Mouse (Mus musculus): ENCODE data around the gene Ptgis. TPM values are rescaled to one million over a fixed set of nuclear protein-coding genes. Genes with fewer than 3 reads are reported as not detected.

Gene Ptgis
- polyA plus RNA-seq, 1 experiment from 2014 or later = 18.0 TPM

- Histone ChIP-seq H3K4me3 (ENCODE audit: low read length) (no peak overlapping the region), H3K27ac (ENCODE audit: low read depth, low read length) (no peak overlapping the region), H3K27me3 (ENCODE audit: control insufficient read depth, insufficient read depth, low read length) (no peaks in the 10 kb centered on the region), H3K9me3 (ENCODE audit: control insufficient read depth, low read length) (0 out of 2 replicates have a peak, but pooled peaks cover 5% of the 10 kb centered on the region), H3K4me2 (replicated peaks; ENCODE audit: low read depth, low read length) (no peak overlapping the region), H3K4me1 (ENCODE audit: control insufficient read depth, insufficient read depth, low read length) (peaks cover 7% of the 10 kb centered on the region; the same call in 1 of the 2 replicates), H3K36me3 (ENCODE audit: control insufficient read depth, insufficient read depth, low read length) (no peaks in the 10 kb centered on the region), H3K9ac (ENCODE audit: low read depth, low read length) (no peak overlapping the region)
- WGBS = 87% methylated on average over 6 of the region's 6 CpGs
- no peak for ATAC-seq (ENCODE audit: low FRiP score, low TSS enrichment)
Observed at GRCm38 (mm10) chr2:167149035-167149434, 91.4 kb downstream of the Ptgis start.

- no peak for ATAC-seq (ENCODE audit: low FRiP score, low TSS enrichment)
- Histone ChIP-seq H3K4me2 (replicated peaks; ENCODE audit: low read depth, low read length) (no peak overlapping the region), H3K27ac (ENCODE audit: low read depth, low read length) (no peak overlapping the region), H3K9ac (ENCODE audit: low read depth, low read length) (no peak overlapping the region), H3K36me3 (ENCODE audit: control insufficient read depth, insufficient read depth, low read length) (no peaks in the 10 kb centered on the region), H3K4me3 (ENCODE audit: low read length) (no peak overlapping the region), H3K4me1 (ENCODE audit: control insufficient read depth, insufficient read depth, low read length) (peaks cover 7% of the 10 kb centered on the region; the same call in 1 of the 2 replicates), H3K9me3 (ENCODE audit: control insufficient read depth, low read length) (0 out of 2 replicates have a peak, but pooled peaks cover 5% of the 10 kb centered on the region), H3K27me3 (ENCODE audit: control insufficient read depth, insufficient read depth, low read length) (no peaks in the 10 kb centered on the region)
- 61% methylated on average over 8 of the region's 8 CpGs for WGBS
Observed at GRCm38 (mm10) chr2:167147708-167148107, 92.7 kb downstream of the Ptgis start.

DNA sequence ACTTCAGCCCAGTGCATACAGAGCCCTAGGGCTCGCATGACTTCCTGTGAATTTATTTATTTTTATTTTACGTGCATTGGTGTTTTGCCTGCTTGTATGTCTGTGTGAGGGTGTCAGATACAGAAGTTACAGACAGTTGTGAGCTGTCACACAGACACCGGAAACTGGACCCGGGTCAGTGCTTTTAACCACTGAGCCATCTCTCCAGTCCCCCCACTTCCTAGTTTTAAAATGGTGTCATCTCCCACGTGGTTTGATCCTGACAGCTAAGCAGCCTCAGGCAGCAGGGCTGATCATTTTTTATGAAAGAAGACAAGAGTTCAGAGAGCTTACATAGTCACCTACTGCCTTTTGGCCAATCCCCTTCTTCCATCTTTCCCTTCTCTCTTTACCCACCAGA is 94.5 kb downstream of the Ptgis start:
- H3K9ac ChIP-seq (ENCODE audit: low read depth, low read length) = no peak overlapping the region
- no peak for ATAC-seq (ENCODE audit: low FRiP score, low TSS enrichment)
- 33% methylated on average over 5 of the region's 5 CpGs for WGBS
- H3K4me1 ChIP-seq (ENCODE audit: control insufficient read depth, insufficient read depth, low read length) = peaks cover 7% of the 10 kb centered on the region; the same call in 1 of the 2 replicates
- H3K4me2 ChIP-seq (replicated peaks; ENCODE audit: low read depth, low read length) = no peak overlapping the region
- H3K27ac ChIP-seq (ENCODE audit: low read depth, low read length) = no peak overlapping the region
- no peaks in the 10 kb centered on the region for H3K36me3 ChIP-seq (ENCODE audit: control insufficient read depth, insufficient read depth, low read length)
- no peaks in the 10 kb centered on the region for H3K27me3 ChIP-seq (ENCODE audit: control insufficient read depth, insufficient read depth, low read length)
- H3K4me3 ChIP-seq (ENCODE audit: low read length) = no peak overlapping the region
- H3K9me3 ChIP-seq (ENCODE audit: control insufficient read depth, low read length) = no peaks in the 10 kb centered on the region

DNA sequence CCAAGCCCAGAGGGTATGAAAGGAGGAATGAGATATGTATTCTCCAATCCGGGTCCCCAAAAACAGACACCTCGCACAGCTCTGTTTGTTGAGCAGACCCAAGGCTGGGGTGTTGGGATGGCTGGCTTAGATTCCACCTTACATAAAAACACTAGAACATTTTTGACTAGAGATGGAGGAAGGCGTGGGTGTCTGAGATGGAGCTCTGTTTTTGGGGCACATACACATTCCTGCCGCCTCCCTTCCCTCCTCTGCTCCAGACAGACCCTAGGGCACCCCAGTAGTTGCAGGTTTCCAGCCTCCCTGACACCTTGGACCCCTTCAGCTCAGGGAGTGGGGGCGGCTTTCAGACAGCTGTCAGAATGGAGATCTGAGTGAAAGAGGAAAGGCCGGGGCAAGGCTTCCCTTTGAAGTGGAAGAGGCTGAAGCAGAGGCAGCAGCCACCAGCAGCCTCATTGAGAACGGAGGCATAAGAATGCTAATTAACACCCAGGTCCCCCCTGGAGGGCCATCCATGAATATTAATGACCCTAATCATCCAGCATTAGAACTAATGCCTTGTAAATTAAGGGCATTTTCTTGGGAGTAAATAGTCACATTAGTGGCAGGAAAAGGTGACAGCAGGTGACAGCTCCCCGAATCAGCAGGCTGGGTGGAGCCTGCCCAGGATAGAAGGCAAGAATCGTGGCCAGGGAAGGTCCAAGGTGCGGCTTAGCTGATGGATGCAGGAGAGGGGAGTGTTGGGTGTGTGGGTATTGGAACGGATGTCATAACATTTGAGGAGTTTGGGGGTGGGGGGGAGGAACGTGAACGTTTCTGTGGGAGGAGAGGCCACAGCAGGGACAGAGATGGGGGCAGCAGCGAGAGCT is 95.7 kb downstream of the Ptgis start:
- WGBS = 9% methylated on average over 14 of the region's 14 CpGs
- H3K27ac ChIP-seq (ENCODE audit: low read depth, low read length) = no peak overlapping the region
- no peak overlapping the region for H3K4me2 ChIP-seq (replicated peaks; ENCODE audit: low read depth, low read length)
- H3K27me3 ChIP-seq (ENCODE audit: control insufficient read depth, insufficient read depth, low read length) = no peaks in the 10 kb centered on the region
- H3K36me3 ChIP-seq (ENCODE audit: control insufficient read depth, insufficient read depth, low read length) = no peaks in the 10 kb centered on the region
- no peaks in the 10 kb centered on the region for H3K9me3 ChIP-seq (ENCODE audit: control insufficient read depth, low read length)
- no peak overlapping the region for H3K4me3 ChIP-seq (ENCODE audit: low read length)
- no peak overlapping the region for H3K9ac ChIP-seq (ENCODE audit: low read depth, low read length)
- peaks cover 7% of the 10 kb centered on the region; the same call in 1 of the 2 replicates for H3K4me1 ChIP-seq (ENCODE audit: control insufficient read depth, insufficient read depth, low read length)
- no peak; the same call in 1 of the 2 replicates for ATAC-seq (ENCODE audit: low FRiP score, low TSS enrichment)

DNA sequence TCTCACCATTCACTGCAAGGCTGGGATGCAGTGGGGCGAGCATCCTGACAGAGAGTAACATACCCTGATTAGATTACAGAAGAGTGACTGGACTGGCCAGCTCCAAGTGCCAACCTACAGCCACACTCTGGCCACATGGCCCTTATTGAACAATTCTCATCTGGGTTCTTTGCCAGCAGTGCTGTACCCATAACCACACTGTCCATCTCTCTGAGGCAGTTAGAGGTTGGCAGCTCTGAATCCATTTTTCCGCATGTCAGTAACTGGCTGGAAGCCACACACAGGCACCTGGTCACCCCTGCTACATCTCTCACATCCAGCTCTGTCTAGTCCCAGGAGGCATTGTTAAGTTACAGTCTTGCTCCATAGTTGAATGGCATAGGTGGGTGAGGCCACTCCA is 96.5 kb downstream of the Ptgis start:
- no peak overlapping the region for H3K4me2 ChIP-seq (replicated peaks; ENCODE audit: low read depth, low read length)
- H3K27me3 ChIP-seq (ENCODE audit: control insufficient read depth, insufficient read depth, low read length) = no peaks in the 10 kb centered on the region
- no peak overlapping the region for H3K27ac ChIP-seq (ENCODE audit: low read depth, low read length)
- no peak overlapping the region for H3K4me3 ChIP-seq (ENCODE audit: low read length)
- WGBS = 71% methylated on average over 2 of the region's 2 CpGs
- no peaks in the 10 kb centered on the region for H3K9me3 ChIP-seq (ENCODE audit: control insufficient read depth, low read length)
- no peaks in the 10 kb centered on the region for H3K36me3 ChIP-seq (ENCODE audit: control insufficient read depth, insufficient read depth, low read length)
- H3K9ac ChIP-seq (ENCODE audit: low read depth, low read length) = no peak overlapping the region
- peaks cover 7% of the 10 kb centered on the region; the same call in 1 of the 2 replicates for H3K4me1 ChIP-seq (ENCODE audit: control insufficient read depth, insufficient read depth, low read length)
- no peak for ATAC-seq (ENCODE audit: low FRiP score, low TSS enrichment)

GRCm38 (mm10) chr2:167142282-167142681 is 98.1 kb downstream of the Ptgis start:
- WGBS = 98% methylated on average over 3 of the region's 3 CpGs
- peaks cover 7% of the 10 kb centered on the region; the same call in 1 of the 2 replicates for H3K4me1 ChIP-seq (ENCODE audit: control insufficient read depth, insufficient read depth, low read length)
- no peak for ATAC-seq (ENCODE audit: low FRiP score, low TSS enrichment)
- H3K4me2 ChIP-seq (replicated peaks; ENCODE audit: low read depth, low read length) = no peak overlapping the region
- no peak overlapping the region for H3K4me3 ChIP-seq (ENCODE audit: low read length)
- H3K9me3 ChIP-seq (ENCODE audit: control insufficient read depth, low read length) = no peaks in the 10 kb centered on the region
- H3K27me3 ChIP-seq (ENCODE audit: control insufficient read depth, insufficient read depth, low read length) = no peaks in the 10 kb centered on the region
- H3K27ac ChIP-seq (ENCODE audit: low read depth, low read length) = no peak overlapping the region
- H3K9ac ChIP-seq (ENCODE audit: low read depth, low read length) = no peak overlapping the region
- no peaks in the 10 kb centered on the region for H3K36me3 ChIP-seq (ENCODE audit: control insufficient read depth, insufficient read depth, low read length)

DNA sequence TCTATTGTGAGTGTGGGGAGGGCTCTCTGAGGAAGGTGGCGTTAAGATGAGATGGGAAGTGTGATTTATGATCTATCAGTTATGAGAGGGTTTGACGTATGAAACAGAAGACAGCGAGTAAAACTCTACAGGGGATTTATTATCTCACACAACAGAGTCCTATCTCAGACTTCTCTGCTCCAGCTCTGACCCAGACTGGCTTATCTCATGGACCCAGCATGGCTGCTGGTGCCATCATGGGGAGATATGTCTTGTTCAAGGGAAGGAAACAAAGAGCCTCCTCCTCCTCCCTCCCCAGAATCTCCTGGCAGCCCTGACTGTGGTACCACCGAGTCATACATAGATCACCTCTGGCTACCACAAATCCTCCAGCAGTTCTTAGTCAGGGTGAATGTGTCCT is 98.6 kb downstream of the Ptgis start:
- H3K27me3 ChIP-seq (ENCODE audit: control insufficient read depth, insufficient read depth, low read length) = no peaks in the 10 kb centered on the region
- 75% methylated on average over 4 of the region's 4 CpGs for WGBS
- H3K9me3 ChIP-seq (ENCODE audit: control insufficient read depth, low read length) = no peaks in the 10 kb centered on the region
- no peak for ATAC-seq (ENCODE audit: low FRiP score, low TSS enrichment)
- peaks cover 7% of the 10 kb centered on the region; the same call in 1 of the 2 replicates for H3K4me1 ChIP-seq (ENCODE audit: control insufficient read depth, insufficient read depth, low read length)
- H3K9ac ChIP-seq (ENCODE audit: low read depth, low read length) = no peak overlapping the region
- no peaks in the 10 kb centered on the region for H3K36me3 ChIP-seq (ENCODE audit: control insufficient read depth, insufficient read depth, low read length)
- H3K4me3 ChIP-seq (ENCODE audit: low read length) = no peak overlapping the region
- H3K27ac ChIP-seq (ENCODE audit: low read depth, low read length) = no peak overlapping the region
- no peak overlapping the region for H3K4me2 ChIP-seq (replicated peaks; ENCODE audit: low read depth, low read length)

Other genes with a start within 250 kb of the Ptgis start
- 43.2 and 81.7 TPM in 2 replicates for gene Stau1, start 244.3 kb downstream of the Ptgis start, polyA plus RNA-seq (2014; fragmentation: Nextera tagmentation; extraction: Ambion mirVana)
- 43.5 and 55.8 TPM in 2 replicates for gene Ddx27, start 225.4 kb downstream of the Ptgis start, polyA plus RNA-seq (2014; fragmentation: Nextera tagmentation; extraction: Ambion mirVana)
- gene Znfx1, start 177.6 kb downstream of the Ptgis start, polyA plus RNA-seq (2014; fragmentation: Nextera tagmentation; extraction: Ambion mirVana) = 4.3 and 10.5 TPM in 2 replicates
- gene Kcnb1, start 50.4 kb downstream of the Ptgis start, polyA plus RNA-seq (2014; fragmentation: Nextera tagmentation; extraction: Ambion mirVana) = 1.5 and 1.7 TPM in 2 replicates
- gene B4galt5, start 108.6 kb upstream of the Ptgis start, polyA plus RNA-seq (2014; fragmentation: Nextera tagmentation; extraction: Ambion mirVana) = 12.2 and 13.1 TPM in 2 replicates
- gene Slc9a8, start 181.1 kb upstream of the Ptgis start, polyA plus RNA-seq (2014; fragmentation: Nextera tagmentation; extraction: Ambion mirVana) = 15.3 and 28.6 TPM in 2 replicates

All from kidney, embryonic 14.5 days (tissue).